Mouse (Mus musculus): ENCODE data around the gene Zbed5.
"Not testable (repeated sequence)": the region's sequence is repeated elsewhere in the genome, so short reads cannot be mapped to it uniquely, and the experiment has no call there.

Zbed5 gene

DNA sequence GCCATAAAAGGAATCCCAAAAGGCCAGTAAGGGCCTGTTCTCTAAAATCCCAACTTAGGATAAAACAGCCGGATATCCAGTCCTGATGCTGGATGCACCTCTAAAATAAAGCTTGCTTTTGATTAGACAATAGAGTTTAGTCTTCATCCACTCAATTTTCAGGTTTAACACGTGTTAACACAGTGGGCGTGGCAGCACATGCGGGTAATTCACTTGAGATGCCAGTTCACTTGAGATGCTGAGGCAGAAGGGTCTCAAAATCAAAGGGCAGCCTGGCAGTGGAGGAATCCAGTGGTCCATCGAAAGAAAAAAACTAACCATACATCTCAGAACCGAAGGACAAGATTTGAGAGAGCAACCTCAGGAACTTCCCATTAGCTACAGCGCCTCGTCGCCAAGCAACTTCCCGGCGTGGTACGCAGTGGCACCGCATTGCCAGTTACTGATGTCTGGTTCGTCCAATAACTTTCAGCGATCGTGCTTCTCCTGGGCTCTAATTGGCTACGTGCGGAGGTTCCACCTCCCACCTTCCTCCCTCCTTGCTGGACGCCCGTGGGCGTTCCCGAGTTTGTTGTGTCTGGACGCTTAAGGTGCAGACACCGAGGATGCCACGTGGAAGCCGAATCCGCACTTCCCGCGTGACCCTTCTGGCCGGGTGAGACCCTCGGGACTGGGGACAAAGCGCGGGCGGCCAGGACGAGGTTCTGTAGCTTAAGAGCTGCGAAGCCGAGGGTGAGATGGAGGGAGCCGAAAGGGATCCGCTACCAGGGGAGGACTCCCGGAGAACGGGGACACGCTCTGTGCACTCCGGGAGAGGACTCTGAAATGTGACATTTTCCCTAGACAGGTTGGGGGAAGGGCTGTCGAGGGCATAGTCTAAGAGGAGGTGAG is at the start of gene Zbed5:
Gene Zbed5, plus strand, starts transcription at position 526 of the 891 bp plus-strand sequence.
- peak; percentile 58 for DNase-seq (ENCODE audit: low spot score)

DNA sequence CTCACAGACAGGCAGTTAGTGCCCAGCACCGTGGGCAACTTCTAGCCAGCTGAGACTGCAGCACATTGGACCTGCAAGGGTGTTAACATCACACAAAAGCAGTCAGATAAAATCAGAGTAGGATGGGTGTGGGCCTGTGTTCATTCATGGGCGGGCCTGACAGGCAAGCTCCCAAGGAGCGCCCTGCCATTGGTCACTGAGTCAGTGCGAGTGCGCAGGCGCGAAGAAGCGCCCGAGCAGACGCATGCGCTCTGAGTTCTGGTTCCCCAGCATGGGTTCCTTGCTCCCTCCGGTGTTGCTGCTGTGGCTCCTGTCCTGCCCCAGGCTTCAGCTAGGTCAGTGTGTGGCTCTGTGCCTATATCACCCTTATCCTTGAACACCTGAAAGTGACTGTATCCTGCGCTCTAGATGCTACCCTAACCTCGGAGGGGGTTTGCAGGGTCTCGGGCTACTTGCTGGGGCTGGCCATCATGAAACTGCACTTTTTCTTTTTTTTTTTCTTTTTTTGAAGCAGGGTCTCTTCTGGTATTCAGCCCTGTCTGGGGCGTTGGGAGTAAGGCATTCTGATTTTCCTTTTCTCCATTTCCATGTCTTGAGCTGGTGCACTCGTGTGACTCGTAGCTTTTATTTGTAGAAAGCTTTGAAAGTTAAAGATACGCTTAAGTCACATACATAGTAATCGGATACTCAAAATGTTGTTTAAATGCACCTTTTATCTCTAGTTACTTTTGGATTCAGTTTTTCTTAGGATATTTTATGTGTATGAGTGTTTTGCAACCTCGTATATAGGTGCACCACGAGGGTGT is 48.6 kb upstream of the Zbed5 start, which contains the start of gene Sumf2:
Gene Sumf2, plus strand, starts transcription at position 235 of the 806 bp plus-strand sequence.
- DNase-seq (ENCODE audit: low spot score): peak; percentile 96

DNA sequence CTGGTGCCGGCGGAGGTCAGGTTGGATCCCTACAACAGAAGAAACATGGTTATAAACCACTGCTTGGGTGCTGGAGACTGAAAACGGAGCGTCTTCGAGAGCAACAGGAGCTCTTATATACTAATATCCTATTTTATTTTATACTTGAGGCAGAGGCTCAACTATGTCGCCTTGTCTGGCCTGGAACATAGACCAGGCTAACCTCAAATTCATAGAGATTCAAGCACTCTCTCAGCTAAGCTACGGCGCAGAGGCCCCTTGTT is 48.0 kb upstream of the Zbed5 start:
- no peak for DNase-seq (ENCODE audit: low spot score)

DNA sequence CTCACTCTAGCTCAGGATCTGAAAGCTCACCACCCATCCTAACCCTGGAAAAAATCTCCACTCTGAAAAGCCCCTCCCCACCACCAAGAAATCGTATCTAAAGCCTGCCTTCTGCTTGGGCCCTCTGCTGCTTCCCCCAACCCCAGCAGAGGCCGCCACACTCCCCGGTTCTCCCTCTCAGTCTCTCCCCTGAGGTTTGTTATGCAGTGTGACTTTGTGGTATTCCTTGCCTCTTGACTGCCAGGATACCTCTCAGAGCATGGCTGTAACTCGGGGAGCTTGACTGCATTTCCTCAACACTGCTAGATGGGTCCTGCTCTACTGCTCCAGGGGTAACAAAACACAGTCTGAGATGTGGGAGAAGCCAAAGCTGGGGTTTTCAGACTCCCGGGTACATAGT is 40.4 kb upstream of the Zbed5 start:
- DNase-seq (ENCODE audit: low spot score): no peak

DNA sequence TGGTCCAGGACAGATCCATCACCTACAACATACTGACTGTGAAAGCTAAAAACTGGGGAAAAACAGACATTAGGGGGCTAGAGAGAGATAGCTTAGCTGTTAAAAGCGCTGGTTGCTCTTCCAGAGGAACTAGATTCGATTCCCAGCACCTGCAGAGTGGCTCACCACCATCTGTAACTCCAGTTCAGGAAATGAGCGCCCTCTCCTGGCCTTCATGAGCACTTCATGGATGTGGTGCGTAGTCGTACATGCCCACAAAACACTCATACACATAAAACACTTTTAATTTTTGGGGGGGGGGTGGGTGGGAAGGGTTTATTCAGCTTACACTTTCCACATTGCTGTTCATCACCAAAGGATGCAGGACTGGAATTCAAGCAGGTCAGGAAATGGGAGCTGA is 39.1 kb upstream of the Zbed5 start:
- no peak for DNase-seq (ENCODE audit: low spot score)

DNA sequence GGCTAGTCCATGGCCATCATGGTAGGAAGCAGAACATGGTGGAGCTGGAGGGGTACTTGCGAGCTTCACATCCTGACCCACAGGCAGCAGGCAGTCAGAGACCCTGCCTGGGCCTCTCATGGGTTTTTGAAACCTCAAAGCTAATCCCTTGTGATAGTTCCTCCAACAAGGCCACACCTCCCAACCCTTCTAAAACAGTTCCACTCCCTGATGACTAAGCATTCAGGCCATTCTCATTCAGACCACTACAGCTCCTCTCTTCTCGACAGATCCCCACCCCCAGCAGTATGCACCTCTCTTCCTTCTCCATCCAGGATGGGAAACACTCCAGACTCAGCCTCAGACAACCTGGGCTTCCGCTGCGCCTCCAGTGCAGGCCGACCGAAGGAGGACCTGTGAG is 33.2 kb upstream of the Zbed5 start:
- DNase-seq (ENCODE audit: low spot score): no peak

DNA sequence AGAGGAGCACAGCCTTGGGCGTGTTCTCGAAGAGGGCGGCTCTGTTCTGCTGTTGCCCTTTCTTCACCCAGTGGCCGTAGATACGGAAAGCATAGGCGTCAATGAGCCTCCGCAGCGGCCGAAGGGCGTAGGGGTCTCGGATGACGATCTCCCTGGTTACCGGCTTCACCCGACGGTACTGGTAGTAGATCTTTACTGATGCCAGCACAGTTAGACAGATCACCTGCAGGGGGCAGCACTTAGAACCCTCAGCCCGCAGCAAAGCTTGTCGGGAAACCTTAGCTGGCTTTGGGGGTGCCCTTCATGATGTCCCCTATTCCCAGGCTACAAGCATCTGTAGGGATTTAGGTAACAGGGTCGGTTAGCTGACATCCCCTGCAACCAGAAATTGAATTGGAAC is 31.1 kb upstream of the Zbed5 start:
- DNase-seq (ENCODE audit: low spot score): no peak

DNA sequence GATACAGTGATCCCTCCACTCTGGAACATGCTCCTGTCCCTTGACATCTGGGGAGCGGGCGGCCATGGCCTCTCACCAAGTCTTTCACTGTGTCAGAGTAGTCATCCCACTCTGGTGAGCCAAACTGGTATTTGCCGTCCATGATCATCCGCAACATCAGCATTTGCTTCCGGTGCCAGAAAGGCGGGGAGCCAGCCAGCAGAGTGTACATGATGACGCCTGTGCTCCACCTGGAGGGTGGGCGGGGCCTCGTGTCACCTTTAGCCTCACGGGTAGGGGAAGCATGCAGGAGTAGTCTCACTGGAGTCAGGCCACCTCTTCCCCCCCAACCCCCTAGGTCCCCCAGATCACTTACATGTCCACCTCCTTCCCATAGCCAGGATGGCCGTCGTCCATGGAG is 29.7 kb upstream of the Zbed5 start:
- no peak for DNase-seq (ENCODE audit: low spot score)

DNA sequence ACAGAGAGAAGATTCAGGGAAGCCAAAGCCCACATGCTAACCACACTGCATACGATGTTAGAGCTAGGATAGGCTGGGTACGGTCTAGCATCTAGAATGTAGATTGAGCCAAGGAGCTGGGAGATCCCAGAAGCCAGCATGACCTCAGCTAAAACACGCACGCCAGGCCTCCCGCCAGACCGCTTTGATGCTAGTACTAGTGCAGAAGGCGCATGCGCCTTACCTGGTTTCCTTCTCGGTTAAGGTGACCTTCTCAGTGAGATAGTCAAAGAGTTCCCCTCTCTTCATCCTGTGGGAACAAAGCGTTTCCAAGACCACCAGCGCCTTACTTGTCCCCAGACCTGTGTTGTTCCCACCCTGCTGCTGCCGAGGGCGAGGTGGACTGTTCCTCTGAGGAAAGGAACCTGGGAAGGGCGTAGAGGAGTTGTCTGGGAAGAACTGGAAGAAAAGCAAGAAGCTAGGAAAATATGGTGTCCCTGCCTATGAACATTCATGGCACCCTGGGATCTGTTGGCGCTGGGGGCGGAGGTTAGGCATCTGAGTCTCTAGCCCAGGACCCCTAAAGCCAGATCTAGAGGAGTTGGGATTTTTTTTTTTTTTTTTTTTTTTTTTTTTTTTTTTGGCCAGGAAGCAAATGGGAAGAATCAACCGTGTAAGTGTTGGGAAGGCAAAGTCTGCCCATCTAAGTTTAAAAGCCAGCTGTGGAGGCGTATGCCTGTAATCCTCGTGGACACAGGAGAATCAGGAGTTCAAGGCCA is 26.1 kb upstream of the Zbed5 start:
- no peak for DNase-seq (ENCODE audit: low spot score)

DNA sequence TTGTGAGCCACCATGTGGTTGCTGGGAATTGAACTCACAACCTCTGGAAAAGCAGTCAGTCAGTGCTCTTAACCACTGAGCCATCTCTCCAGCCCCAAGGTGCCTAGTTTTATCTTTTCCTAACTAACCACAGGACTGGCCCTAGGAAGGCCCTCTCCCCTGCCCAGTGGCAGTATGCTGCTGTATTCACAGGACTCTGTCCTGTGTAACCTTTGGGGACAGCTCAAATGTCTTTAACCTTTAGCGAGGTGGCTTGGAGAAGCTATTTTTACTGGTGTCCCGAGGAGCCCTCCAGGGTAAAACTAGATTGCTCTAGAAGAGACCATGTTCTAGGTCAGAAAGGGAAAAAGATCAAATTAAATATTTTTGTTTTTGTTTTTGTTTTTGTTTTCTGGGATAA is 24.3 kb upstream of the Zbed5 start:
- no peak for DNase-seq (ENCODE audit: low spot score)

DNA sequence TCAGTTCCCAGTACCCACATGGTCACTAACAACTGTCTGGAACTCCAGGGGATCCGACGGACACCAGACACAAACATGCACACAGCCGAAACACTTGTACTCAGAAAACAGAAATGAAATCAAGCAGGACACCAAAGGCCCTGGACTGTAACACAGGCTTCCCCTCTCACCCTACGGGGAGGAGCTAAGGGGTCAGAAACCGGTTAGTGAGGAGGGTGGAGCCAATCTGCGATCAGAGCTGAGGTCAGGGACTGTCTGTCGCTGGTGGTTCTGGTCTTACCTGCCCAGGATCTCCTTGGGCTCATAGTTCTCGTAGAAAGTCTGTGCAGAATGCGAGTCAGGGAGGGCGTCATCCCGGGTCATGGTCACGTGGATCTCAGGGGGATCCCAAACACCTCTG is 21.6 kb upstream of the Zbed5 start:
- DNase-seq (ENCODE audit: low spot score): no peak

DNA sequence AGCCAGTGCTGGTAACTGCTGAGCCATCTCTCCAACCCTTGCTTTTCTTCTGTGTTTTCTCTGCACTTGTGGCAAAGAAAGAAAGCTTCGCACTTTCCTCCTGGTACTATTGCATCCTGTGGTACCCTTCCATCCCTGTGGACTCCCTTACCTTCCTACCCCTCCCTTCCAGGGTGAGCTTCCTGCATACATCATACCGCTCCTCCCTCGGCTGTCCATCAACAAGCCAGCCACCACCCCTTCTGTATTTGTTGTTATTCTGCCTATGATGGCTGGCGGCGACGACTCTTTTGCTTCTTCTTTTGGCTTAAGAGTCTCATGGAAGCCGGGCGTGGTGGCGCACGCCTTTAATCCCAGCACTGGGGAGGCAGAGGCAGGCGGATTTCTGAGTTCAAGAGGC is 20.4 kb upstream of the Zbed5 start:
- no peak for DNase-seq (ENCODE audit: low spot score)

DNA sequence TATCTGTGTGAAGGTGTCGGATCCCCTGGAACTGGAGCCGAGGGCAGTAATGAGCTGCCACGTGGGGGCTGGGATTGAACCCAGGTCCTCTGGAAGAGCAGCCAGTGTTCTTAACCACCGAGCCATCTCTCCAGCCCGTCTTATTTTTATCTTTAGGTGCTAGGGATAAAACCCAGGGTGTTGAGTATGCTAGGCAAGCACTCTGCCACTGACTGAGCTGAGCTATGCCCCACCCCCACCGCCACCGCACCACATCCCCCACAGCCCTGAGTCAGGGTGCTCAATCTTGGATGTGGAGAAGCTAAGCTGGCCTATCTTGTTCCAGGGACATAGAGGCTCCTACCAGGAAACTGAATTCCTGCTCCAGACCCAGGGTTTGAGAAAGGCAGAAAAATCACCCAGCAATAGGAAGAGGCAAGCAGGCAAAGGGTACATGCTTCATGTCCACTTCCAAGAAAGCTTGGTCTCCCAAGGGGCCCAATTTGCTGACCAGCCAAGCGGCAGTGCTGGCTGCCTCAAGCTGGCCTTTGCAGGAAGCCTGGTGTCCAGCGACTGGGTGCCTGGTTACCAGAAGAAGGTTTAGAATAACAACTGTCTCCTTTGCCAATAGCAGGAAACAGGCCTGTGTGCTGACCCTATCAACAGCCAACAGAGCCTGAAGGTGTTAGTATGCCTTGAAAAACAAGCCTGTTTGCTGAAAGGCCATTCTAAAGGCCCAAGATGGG is 17.6 kb upstream of the Zbed5 start:
- no peak for DNase-seq (ENCODE audit: low spot score)

DNA sequence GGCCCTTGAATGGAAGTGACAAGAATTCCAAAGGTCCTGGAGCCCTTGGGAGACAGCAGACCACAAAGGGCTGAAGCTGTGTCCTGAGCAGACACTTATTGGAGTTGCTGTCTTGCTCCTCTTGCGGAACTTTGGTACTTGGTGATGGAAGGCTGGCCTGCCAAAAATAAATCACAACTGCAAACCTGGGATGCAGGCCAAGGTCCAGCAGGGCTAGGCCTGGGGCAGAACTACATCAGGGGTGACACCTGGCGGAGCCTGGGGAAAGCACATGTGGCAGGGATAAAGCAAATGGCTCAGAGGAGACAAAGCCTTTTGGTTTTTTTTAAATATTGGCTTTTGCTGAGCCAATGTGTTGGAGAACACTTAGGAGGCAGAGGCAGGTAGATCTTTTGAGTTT is 16.6 kb upstream of the Zbed5 start:
- peak; percentile 23 for DNase-seq (ENCODE audit: low spot score)

DNA sequence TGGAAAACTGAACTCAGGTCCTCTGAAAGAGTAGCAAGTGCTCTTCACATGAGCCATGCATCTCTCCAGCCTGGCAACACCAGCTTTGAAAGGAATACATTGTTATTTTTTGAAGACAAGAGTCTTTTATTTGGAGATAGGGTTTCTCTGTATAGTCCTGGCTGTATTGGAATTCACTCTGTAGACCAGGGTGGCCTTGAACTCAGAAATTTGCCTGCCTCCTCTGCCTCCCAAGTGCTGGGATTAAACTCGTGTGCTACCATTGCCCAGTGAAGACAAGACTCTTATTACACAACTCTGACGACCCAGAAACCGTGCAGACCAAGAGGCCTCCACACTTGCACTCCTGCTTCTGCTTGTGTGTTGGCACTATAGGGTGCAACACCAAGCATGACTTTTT is 15.6 kb upstream of the Zbed5 start:
- DNase-seq (ENCODE audit: low spot score): no peak

DNA sequence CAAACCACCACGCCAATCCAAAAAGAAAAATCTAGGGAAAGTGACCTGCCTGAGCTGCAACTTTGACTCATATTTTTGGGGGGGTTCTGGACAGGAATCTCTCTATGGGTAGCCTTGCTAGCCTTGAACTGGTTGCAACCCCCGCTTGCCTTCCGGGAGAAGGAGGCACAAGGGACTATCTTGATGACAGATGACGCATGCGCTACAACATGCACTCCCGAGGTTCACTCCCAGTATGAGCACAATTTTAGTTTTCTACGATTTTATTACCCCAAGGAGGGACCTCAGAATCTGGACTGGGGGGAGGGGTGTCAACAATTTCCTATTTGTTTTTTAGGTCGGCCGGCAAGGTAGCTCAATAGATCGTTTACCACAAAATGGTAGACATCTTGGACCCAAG is 9.3 kb upstream of the Zbed5 start:
- no peak for DNase-seq (ENCODE audit: low spot score)

DNA sequence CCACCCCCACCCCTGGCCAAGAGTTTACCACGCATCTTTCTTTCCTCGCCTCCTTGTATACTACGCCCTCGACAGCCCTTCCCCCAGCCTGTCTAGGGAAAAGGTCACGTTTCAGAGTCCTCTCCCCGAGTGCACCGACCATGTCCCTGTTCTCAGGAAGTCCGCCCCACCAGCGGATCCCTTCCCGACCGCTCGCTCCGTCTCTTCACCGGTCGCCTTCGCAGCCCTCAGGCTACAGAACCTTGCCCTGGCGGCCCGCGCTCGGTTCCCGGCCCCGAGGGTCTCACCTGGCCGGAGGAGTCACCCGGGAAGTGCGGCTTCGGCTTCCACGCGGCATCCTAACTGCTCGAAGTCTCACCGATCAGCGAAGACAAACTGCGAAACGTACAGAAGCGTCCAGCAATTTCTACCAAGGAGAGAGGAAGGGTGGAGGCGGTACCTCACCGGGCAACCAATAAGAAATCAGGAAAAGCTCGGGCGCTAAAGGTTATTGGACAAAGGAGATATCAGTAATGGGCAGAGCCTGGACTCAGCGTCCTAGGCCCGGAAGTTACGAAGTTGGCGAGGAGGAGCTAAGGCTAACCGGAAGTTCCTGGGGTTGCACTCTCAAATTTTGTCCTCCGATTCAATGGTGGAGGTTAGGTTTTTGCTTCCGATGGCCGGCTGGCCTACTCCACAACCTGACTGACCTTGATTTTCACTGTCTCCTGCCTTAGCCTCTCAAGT is 8.4 kb upstream of the Zbed5 start, which contains the start of gene Chchd2:
Gene Chchd2, minus strand, starts transcription at position 560 of the 726 bp plus-strand sequence.
- peak; percentile 85 for DNase-seq (ENCODE audit: low spot score)

DNA sequence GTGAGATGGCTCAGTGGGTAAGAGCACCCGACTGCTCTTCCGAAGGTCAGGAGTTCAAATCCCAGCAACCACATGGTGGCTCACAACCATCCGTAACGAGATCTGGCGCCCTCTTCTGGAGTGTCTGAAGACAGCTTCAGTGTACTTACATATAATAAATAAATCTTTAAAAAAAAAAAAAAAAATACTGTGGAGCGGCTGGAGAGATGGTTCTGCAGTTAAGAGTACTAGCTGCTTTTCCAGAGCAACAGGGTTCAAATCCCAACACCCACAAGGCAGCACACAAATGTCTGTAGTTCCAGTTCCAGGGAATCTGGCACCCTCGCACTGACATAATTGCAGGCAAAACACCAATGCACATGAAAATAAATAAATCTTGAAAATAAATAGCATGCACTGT is 5.1 kb upstream of the Zbed5 start:
- not testable (repeated sequence) for DNase-seq (ENCODE audit: low spot score)

DNA sequence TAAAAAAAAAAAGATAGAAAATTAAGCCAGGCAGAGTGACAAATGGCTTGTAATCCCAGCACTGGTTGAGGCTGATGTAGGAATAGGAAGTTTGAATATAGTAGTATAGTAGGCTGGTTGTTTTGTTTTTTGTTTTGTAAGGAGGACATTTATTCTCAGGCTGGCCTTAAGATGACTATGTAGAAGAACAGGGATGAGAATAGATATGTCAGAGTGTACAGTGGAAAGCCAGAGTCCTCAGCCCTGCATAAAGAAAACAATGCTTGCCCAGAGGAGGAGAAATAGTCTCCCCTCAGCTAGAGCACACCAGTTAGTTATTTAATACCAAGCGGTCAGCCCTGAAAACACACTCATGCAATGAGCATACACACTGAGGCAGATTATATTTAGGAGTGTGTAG is 2.9 kb downstream of the Zbed5 start, which contains the start of gene Phkg1:
Gene Phkg1, minus strand, starts transcription at position 101 of the 400 bp plus-strand sequence.
- DNase-seq (ENCODE audit: low spot score): no peak

DNA sequence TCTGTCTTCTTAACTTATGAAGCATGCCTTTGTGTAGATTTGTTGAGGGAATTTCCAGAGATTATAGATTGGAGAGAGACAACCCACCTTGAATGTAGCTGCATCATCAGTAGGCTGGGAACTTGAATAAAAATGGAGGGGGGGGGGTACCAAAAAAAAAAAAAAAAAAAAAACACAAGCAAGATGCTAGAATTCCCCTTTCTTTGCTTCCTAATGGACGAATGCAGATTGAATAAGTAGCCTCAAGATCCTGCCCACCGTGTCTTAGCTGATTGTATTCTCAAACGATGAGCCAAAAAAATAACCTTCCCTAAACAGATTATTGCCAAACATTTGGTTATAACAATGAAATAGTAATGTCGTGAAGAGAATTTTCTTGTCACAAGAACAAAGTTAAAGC is 12.3 kb downstream of the Zbed5 start:
- no peak for DNase-seq (ENCODE audit: low spot score)

Measured in ovary, postnatal 10 days (tissue).